In the genomic region with DNA sequence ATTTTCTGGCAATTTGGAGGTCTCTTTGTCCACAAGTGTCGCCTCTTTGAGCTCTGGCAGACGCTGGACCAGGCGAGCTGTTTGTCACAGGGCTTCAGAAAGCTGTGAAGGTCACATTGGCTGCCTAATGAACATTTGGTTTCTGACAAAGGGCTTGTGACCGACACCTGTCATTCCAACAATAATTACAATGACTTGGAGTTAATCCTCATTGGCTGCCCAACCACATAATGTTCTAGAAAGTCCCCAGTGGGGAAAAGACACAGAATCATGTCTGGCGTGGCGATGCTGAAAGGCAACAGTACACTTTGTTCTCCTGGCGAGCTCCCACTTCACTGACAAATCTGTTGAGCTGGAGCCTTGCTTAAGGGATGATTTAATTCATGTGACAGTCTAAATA, we compare ENCODE assay signal across 11 mouse cellular contexts.
DNase-seq lines count a peak whose midpoint lies in the region; ATAC-seq lines count a peak whose summit lies in the region.
"Had no signal": no experiment of that assay in that cellular context is flagged by ENCODE, and none has a peak within 500 bp of the region (broad histone marks: within the 10 kb centered on the region; RNA-seq: fewer than 3 reads in every experiment).

No protein-coding gene starts in this region.

- no peak overlapping the region for H3K9ac ChIP-seq in forebrain, embryonic 13.5 days
- H3K9ac ChIP-seq in forebrain, embryonic 12.5 days, result no peak overlapping the region
- H3K9ac ChIP-seq: embryonic facial prominence, embryonic 12.5 days; heart, embryonic 15.5 days; limb, embryonic 13.5 days had no signal

- 0 out of 2 replicates have a peak, but pooled peaks have one; percentile 19 for ATAC-seq in forebrain, embryonic 13.5 days
- ATAC-seq in forebrain, embryonic 12.5 days (ENCODE audit: low FRiP score), result no peak

- DNase-seq in left cerebral cortex, postnatal 25 days (ENCODE audit: low spot score in 2 of 2), result peak; percentile 64 to 70
- no peak for DNase-seq in left cerebral cortex, adult 11 months (ENCODE audit: low spot score)
- peak; percentile 65 for DNase-seq in gastrocnemius, postnatal 14 days
- peak; percentile 34 to 59 for DNase-seq in layer of hippocampus, postnatal 36 days
- no peak for DNase-seq in adrenal gland, adult 2 months
- no peak for DNase-seq in thymus, adult 18-20 months

- H3K4me1 ChIP-seq in forebrain, embryonic 13.5 days, result peaks cover 11% of the 10 kb centered on the region
- peaks cover 12% of the 10 kb centered on the region for H3K4me1 ChIP-seq in forebrain, embryonic 12.5 days

- no peaks in the 10 kb centered on the region for H3K27me3 ChIP-seq in forebrain, embryonic 13.5 days
- no peaks in the 10 kb centered on the region for H3K27me3 ChIP-seq in forebrain, embryonic 12.5 days
- H3K27me3 ChIP-seq: embryonic facial prominence, embryonic 12.5 days; heart, embryonic 15.5 days; limb, embryonic 13.5 days had no signal

- H3K36me3 ChIP-seq in forebrain, embryonic 13.5 days (ENCODE audit: poor library complexity, severe bottlenecking), result no peaks in the 10 kb centered on the region
- H3K36me3 ChIP-seq in forebrain, embryonic 12.5 days (replicated peaks), result no peaks in the 10 kb centered on the region
- H3K36me3 ChIP-seq: embryonic facial prominence, embryonic 12.5 days; heart, embryonic 15.5 days; limb, embryonic 13.5 days had no signal

- no peaks in the 10 kb centered on the region for H3K9me3 ChIP-seq in forebrain, embryonic 13.5 days (replicated peaks)
- H3K9me3 ChIP-seq in forebrain, embryonic 12.5 days, result no peaks in the 10 kb centered on the region
- H3K9me3 ChIP-seq: embryonic facial prominence, embryonic 12.5 days; heart, embryonic 15.5 days; limb, embryonic 13.5 days had no signal

- H3K27ac ChIP-seq in forebrain, embryonic 13.5 days, result no peak overlapping the region
- no peak overlapping the region for H3K27ac ChIP-seq in forebrain, embryonic 12.5 days
- H3K27ac ChIP-seq: embryonic facial prominence, embryonic 12.5 days; heart, embryonic 15.5 days; limb, embryonic 13.5 days had no signal

- H3K4me3 ChIP-seq in forebrain, embryonic 13.5 days, result no peak overlapping the region
- H3K4me3 ChIP-seq in forebrain, embryonic 12.5 days (replicated peaks), result no peak overlapping the region
- H3K4me3 ChIP-seq: embryonic facial prominence, embryonic 12.5 days; heart, embryonic 15.5 days; limb, embryonic 13.5 days had no signal

- 25% methylated on average over 7 of the region's 7 CpGs for WGBS in forebrain, embryonic 13.5 days
- 27% methylated on average over 7 of the region's 7 CpGs for WGBS in forebrain, embryonic 12.5 days

- intact Hi-C loops in left cerebral cortex, postnatal 25 days (cut with DNase I), result no loop called here
- intact Hi-C loops in gastrocnemius, postnatal 14 days (cut with DNase I; ENCODE audit: low total_unique reads), result no loop called here

- H3K4me2 ChIP-seq in forebrain, embryonic 13.5 days, result no peak overlapping the region
- H3K4me2 ChIP-seq in forebrain, embryonic 12.5 days, result no peak overlapping the region
- H3K4me2 ChIP-seq: embryonic facial prominence, embryonic 12.5 days; heart, embryonic 15.5 days; limb, embryonic 13.5 days had no signal

Comparison
In these comparisons a context has a peak if more than half of its experiments do, and no peak if none do; other contexts are left out.
1. DNase-seq: peak in left cerebral cortex, postnatal 25 days (2 of 2), gastrocnemius, postnatal 14 days (single experiment) and layer of hippocampus, postnatal 36 days (2 of 2); none in left cerebral cortex, adult 11 months (single experiment), adrenal gland, adult 2 months (single experiment) and thymus, adult 18-20 months (0 of 2).